Mouse (Mus musculus): Measurements from ENCODE around the gene Snrpa.

The Snrpa gene

DNA sequence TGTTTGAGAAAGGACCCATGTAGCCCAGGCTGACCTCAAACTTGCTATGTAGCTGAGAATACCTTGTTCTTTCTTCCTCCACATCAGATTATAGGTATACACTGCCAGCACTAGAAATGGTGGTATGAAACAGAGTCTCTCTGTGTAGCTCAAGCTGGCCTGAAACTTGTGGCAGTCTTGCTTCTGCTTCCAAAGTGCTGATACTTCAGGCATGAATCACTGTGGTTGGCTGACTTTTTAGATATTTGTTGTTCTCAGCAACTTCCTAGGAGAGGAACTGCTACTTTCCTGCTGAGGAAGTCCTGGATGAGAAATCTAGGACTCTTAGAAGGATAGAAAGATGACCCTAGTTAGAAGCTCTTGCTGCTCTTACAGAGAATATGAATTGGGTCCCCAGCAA lies 2.3 kb upstream of the Snrpa start:
- DNase-seq = peak; percentile 88

GRCm38 (mm10) chr7:27197634-27198033 lies 1.6 kb upstream of the Snrpa start:
- peak; percentile 86 for DNase-seq

DNA sequence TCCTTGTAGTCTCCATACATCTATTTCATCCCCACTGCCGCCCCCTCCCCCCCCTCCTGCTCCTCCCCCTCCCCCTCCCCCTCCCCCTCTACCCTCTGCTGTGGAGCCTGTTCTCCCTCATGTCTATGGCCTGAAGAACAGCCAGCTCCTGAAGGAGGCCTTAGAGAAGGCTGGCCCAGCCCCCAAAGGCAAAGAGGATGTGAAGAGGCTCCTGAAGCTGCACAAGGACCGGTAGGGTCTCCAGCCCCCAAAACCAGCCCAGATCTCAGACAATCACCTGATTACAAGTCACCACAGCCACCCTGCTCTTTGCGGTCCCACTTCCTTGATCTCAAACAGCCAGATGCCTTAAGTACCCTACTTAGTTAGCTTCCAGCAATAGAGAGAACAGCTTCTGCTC lies 1.1 kb upstream of the Snrpa start:
- peak; percentile 94 for DNase-seq

DNA sequence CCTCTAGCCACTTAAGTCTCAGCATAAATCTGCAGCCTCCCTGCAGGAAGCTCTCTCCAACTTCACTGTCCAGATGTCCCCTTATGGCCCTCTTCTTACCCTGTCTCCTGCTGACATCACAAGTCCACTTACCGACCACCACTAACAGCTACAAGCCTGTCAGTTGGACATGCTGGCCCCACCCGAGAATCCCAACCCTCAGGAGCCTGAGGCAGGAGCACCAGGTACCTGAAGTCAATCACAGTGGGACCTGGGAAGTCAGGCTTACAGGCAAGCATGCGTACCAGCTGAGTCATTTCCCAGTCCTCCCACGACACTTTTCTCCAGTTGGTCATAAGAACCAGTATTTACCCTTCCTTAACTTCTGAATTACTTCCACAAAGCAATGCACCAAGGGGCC lies 2.3 kb downstream of the Snrpa start:
- peak; percentile 84 for DNase-seq

GRCm38 (mm10) chr7:27192434-27192833 lies 3.6 kb downstream of the Snrpa start:
- peak; percentile 81 for DNase-seq

DNA sequence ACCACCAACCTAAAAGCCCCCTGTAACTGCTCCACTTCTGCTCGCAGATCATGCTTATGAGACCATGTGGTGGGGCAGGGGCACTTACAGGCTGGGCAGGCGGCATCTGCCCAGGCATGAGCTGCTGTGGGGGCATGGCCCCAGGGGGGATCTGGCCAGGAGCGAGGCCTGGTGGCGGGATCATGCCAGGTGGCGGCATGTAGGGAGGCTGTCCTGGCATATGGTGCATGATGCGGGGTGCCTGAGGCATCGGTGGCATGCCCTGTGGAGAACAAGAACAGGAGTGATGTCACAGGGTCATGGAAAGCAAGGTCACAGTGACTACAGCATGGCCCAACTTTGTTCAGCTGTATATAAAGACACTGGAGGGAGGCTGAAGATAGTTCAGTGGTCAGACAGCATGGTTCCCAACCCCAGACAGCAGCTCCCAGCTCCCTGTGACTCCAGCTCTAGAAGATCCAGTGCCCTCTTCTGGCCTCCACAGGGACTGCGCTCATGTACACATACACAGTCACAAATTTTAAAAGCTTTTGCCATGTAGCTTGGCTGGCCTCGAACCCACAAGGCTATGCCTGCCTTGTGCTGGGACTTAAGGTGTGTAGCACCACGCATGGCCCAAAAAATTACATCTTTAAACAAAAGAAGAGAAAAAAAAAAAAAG lies 6.7 kb downstream of the Snrpa start:
- DNase-seq = peak; percentile 91

DNA sequence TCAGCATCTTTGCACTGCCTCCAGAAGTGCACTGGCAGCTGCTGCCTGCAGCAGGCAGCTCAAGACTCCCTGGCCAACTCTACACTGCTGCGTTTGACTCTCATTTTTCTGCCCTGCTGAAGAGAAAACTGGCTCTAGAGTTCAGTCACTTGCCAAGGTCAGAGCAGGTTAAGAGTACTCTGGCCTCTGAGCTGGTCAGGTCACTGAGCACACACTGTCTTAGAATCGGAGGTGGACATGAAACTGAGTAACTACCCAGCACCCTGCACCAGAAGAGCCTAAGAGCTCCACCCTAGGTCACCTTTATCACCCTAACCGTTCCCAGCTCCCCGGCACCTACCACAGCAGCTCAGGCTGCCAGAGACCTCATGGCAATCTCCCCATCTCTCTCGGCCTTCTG lies 10.1 kb downstream of the Snrpa start:
- DNase-seq = peak; percentile 90

GRCm38 (mm10) chr7:27184964-27185363 lies 11.1 kb downstream of the Snrpa start:
- DNase-seq = no peak

DNA sequence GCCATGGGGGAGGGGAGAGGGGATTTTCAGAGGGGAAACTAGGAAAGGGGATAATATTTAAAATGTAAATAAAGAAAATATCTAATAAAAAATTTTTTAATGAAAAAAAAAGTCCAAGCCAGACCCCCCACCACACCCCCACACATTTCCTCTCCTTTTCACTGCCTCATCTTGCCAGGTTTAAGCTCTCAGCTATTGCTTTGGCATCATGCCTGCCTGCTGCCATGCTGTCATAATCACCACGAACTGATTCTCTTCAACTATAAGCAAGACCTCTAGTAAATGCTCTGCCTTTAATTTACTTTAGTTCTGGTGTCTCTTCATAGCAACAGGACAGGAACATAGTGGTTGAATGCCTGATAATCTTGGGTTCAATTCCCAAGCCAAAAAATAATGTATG lies 13.6 kb downstream of the Snrpa start:
- DNase-seq = no peak

DNA sequence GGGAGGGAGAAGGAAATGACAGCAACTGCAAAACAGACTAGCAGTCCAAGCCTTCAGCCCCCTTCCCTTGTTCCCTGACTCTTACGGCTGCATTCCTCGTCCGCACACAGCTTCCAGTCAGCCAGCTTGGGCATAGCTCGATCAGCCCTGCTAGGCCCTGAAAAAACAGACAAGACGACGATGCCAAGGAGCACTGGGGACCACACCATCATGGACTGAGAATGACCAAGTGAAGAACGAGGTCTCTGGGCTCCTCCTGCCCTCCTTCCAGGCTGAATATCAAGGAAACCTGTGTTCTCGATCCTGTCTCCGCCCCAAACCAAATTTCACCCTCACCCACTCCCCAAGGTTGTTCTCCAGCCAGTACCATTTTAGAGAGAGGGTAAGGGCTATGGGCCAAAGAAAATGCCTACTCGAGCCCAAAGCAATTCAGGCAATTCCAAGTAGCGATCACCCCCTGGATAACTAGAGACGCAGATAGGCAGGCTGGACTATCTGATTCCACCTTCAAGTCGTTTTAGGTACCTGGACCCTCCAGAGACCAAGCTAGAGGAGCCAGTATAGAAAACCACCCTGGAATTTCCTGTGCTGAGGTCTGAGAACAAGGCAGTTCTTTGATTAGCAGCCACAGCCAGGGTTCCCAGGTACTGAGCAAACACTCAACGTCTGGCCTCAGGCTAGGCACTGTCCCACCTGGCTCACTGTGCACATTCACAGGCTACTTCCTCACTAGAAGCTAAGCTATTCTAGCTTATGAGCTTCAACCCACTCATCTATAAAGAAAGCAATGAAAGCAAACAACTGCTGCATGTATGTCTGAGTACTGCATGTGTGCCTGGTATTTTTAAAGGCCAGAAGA lies 15.0 kb downstream of the Snrpa start, which contains the start of the genes Gm21983 and Mia:
TSS of gene Gm21983 (minus strand) at position 250 of the 859 bp plus-strand sequence.
TSS of gene Mia (minus strand) at position 321 of the 859 bp plus-strand sequence.
- DNase-seq = peak; percentile 90

DNA sequence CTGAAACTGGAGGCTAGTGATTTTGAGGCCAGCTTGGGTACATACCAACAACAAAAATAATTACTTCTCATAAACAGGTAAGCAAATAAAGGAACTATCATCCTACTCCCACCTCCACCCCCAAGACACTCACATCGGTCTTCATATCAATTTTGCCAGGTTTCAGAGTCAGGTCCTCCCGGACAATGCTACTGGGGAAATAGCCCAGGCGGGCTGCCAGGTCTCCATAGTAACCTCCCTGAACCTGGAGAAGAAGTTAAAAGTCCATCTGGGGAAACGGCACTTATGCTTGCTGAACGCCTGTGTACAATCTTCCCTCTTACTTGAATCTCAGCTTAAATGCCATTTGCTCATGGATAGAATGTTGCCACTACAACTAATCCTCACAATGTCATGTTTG lies 16.0 kb downstream of the Snrpa start:
- peak; percentile 97 for DNase-seq

- DNase-seq = peak; percentile 92
These were observed 16.7 kb downstream of the Snrpa start for GRCm38 (mm10) chr7:27179217-27179918.

GRCm38 (mm10) chr7:27178324-27179216 lies 17.5 kb downstream of the Snrpa start, which contains the start of gene Rab4b:
Gene Rab4b (minus strand): TSS chr7:27178896.
- peak; percentile 100 for DNase-seq

DNA sequence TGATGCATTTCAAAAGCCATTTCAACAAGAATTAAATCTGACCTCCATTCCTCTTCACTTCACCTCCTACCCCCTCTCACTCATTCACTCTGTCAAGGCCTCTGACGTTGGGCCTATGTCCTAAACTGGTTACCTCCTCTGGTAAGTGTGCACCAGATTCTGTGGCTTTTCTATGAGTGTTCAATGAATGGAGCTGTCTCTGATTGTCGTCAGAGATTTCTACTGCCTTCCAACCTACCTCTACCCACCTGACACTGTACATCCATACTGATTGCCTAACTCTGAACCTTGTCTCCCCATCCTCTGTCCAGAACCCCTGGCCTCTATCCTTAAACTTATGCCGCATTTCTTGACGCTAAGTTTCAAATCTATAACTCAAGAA lies 18.1 kb downstream of the Snrpa start:
- peak; percentile 87 for DNase-seq

DNA sequence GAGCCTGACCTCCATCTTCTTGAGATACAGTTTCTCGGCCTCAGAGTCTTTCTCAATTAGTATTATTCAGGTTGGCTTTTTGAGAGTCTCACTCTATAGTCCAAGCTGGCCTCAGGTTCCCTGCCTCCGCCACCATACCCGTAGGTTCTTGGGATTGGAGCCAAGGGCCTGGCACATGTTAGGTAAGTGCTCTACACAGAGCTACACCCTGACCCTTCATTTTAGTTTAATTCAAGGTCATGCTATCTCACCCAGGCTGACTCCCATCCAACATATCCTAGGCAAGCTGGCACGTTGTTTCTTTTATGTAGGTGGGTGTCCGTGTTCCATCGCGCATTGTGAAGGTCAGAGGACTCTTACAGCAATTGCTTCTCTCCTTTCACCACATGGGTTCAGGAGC lies 21.2 kb downstream of the Snrpa start:
- DNase-seq = no peak

DNA sequence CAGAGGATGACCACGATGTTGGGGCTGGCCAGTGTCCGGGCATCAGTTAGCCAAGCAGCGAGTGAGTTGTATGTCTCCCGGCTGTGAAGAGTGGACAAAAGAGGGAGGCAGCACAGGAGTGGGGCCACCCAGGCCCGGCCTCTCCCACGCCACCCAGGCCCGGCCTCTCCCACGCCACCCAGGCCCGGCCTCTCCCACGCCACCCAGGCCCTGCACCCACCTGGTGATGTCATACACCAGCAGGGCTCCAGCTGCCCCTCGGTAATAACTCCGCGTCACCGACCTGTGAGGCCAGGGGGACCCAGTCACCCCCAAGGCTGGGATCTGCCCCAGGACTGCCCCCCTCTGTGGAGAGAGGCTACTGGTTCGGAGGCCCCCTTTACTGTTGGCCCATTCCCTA lies 21.6 kb downstream of the Snrpa start:
- DNase-seq = peak; percentile 89

- peak; percentile 91 for DNase-seq
These were observed 25.1 kb downstream of the Snrpa start for GRCm38 (mm10) chr7:27170981-27171380.

- DNase-seq = peak; percentile 94
These were observed 27.7 kb downstream of the Snrpa start for GRCm38 (mm10) chr7:27168371-27168770.

GRCm38 (mm10) chr7:27167475-27168094 lies 28.5 kb downstream of the Snrpa start:
- DNase-seq = peak; percentile 92

- DNase-seq = peak; percentile 100
These were observed 29.2 kb downstream of the Snrpa start, which contains the start of gene Egln2 for GRCm38 (mm10) chr7:27166614-27167474. Gene Egln2 (minus strand): TSS chr7:27166802.

GRCm38 (mm10) chr7:27166229-27166613 lies 29.9 kb downstream of the Snrpa start:
- DNase-seq = peak; percentile 100
